Mouse (Mus musculus): ENCODE measurements around the gene Eif4a1. TPM values are rescaled to one million over a fixed set of nuclear protein-coding genes. Genes with fewer than 3 reads are reported as not detected.
"Not testable (repeated sequence)": the region's sequence is repeated elsewhere in the genome, so short reads cannot be mapped to it uniquely, and the experiment has no call there.

Gene Eif4a1
- total RNA-seq, 2 experiments from 2014 or later: 409 to 418 TPM

DNA sequence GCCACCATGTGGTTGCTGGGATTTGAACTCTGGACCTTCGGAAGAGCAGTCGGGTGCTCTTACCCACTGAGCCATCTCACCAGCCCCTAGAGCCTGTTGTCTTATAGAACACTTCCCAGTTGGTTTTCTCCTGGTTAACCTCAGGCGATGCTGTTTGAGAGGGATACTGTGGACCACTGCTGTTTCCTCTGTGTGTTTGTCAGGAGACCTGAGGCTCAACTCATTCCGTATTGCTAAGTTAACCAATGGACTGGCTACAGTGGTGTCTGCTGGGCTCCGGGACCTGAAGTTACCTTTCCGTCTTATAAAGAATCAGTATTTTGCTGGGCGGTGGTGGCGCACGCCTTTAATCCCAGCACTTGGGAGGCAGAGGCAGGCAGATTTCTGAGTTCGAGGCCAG, 30.7 kb upstream of the Eif4a1 start:
- DNase-seq (ENCODE audit: low spot score in 2 of 2): not testable (repeated sequence)

DNA sequence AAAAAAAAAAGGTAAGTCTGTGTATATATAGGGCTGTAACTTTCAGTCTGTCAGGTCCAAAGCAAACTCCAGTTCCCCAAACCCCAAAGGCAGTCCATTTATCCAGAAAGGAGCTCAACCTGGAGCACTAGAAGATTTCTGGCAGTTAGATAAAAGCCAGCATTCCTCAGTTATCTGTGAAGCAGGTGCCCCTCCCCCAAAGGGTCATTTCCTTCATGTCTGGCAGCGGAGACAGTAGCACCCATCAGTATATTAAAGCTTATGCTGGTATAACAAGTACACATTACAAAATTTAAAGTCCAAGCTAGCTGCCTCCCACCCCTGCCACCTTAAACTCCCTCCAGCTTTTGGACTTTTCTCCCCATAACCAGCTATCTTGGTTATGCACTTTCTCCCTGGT, 27.4 kb upstream of the Eif4a1 start:
- no peak for DNase-seq (ENCODE audit: low spot score in 2 of 2)

DNA sequence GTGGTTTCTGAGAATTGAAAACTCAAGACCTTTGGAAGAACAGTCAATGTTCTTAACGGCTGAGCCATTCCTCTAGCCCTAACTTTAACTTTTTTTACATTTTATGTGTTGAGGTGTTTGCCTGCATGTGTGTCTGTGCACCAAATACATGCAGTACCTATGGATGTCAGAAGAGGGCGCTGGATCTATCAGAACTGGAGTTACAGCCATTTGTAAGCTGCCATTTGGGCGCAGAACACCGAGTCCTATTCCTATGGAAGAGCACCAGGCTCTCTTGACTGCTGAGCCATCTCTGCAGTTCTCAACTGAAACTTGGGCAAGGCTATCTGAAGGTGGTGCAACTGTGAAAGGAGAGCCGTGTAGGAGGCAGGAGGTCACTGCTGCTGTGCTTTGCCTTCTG, 26.4 kb upstream of the Eif4a1 start:
- no peak for DNase-seq (ENCODE audit: low spot score in 2 of 2)

DNA sequence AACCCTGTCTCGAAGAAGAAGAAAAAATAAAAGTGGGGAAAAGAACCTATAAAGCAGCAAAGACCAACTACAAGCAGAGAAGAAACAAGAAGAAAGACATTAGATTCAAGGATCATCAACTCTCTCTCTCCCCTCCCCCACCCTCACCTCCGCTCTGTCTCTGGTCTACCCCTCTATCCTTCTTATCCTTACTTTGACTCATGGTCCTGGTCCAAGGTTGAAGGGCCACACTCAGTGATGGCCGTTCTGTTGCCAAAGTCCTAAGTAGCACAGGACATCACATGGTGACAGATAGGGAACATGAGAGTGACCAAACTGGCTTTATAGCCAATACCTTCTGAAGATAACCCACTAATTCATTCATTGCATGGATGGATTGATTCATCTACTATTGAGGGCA, 25.2 kb upstream of the Eif4a1 start:
- DNase-seq (ENCODE audit: low spot score in 2 of 2): no peak

DNA sequence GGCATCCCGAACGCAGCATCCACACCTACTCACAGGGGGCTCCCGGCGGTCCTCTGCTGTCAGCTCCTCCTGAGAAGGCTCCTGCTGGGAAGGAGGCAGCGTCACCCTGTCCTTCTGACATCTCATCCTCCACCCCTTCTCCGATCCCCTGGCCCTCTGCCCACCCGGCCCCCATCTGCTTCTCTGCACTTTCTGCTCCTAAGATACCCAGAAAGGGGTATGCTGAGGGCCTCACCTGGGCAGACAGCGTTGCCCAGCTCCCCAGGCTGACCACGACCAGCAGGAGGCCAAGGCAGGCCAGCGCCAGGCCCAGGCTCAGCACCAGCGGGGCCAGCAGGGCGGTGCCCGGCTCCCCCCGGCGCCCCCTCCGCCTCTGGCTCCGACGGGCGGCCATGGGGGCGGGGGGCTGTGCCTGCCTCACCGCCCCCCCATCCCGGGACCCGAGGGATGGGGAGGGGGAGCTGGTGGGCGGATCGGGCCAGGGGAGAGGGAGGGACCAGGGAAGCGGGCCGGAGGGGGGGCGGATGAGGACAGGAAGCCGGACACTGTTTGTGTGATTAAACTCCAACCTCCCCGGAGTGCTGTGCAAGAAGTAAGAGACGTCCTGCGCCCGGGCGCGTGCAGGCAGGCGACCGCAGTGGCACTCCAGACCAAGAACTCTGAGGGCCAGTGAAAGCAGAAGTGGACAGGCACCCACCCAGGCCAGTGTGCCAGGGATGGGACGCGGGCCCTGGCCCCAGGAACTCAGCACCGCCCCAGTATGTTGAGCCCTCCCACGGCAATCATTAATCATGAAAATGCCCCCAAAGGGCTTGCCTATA, 23.3 kb upstream of the Eif4a1 start, which contains the start of the genes Tnfsf12 and Tnfsfm13:
Gene Tnfsf12, minus strand, starts transcription at position 489 of the 821 bp plus-strand sequence.
Gene Tnfsfm13, minus strand, starts transcription at position 738 of the 821 bp plus-strand sequence.
- DNase-seq (ENCODE audit: low spot score in 2 of 2): no peak

DNA sequence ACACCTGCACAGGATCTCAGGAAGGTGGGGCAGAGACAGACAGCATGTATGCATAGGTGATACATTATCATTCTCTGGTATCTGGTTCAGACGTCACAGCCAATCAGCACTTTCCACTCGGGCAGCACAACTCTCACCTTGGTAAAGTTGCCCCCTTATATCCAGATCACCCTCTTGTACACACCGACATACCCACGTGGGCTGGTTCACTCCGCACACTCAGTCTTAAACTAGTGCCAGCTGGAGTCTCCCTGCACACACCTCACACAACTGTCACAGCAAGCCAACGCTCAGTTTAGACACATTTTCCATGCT, 22.8 kb upstream of the Eif4a1 start:
- no peak for DNase-seq (ENCODE audit: low spot score in 2 of 2)

DNA sequence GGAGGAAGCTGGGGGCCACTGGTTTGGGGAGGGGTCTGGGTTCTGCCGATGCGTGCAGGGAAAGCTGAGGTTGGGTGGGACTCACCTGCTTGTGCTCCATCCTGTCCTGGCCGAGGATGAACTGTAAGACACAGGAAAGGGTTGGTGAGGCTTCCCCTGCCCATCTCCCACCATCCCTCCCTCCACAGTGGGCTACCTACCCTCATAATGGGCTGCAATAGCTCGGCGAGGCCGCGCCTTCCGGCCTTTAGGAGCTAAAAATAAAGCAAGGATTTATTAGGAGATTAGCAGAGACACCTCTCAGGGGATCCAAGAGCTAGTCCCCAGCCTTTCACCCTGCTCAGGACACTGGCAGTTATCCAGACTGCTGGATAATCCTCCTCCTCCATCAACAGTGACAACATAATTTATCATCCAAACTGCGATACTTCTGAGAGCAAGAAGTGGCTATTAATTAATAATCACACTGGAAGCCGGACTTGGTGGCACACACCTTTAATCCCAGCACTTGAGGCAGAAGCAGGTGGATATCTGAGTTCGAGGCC, 21.3 kb upstream of the Eif4a1 start:
- no peak for DNase-seq (ENCODE audit: low spot score in 2 of 2)

DNA sequence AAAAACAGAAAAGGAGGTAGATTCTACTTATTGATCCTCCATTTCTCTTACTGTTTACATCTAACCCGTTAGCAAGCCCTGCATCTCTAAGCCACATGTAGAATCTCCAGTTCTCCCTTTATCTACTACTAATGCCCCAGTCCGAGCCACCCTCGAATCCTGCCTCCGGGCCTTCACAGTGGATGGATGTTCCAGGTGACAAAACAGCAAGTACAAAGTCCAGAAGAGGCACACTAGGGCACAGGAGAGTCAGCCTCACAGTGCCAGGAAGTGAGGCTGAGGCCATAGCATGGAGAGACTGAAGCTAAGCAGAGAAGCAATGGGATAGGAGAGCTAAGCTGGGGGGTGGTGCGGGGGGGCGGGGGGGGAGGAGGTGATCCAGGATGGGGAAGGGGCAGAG, 20.6 kb upstream of the Eif4a1 start:
- no peak for DNase-seq (ENCODE audit: low spot score in 2 of 2)

DNA sequence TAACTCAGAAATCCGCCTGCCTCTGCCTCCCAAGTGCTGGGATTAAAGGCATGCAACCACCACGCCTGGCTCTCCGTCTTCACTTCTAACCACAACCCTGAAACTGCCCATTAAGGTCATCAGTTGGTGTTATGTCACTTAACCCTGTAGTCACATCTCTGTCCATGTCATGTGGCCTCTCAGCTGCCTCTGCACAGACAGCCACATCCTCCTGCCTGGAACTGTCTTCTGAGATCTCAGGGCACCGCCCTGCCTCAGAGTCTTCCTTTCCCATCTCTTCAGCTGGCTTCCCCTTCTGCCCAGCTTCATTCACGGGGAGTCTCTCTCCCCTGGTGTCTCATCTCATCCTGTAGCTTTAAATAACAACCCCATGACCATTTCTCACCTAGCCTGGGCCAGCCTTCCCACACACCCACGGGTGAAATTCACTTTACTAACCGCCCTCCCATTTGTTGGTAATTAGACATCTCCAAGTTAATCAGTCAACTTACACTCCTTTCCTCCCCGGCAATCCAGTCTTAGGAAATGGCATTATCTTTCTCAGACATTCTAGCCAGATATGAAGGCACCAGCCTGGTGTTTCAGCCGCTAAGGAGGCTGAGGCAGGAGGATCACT, 20.1 kb upstream of the Eif4a1 start:
- no peak for DNase-seq (ENCODE audit: low spot score in 2 of 2)

DNA sequence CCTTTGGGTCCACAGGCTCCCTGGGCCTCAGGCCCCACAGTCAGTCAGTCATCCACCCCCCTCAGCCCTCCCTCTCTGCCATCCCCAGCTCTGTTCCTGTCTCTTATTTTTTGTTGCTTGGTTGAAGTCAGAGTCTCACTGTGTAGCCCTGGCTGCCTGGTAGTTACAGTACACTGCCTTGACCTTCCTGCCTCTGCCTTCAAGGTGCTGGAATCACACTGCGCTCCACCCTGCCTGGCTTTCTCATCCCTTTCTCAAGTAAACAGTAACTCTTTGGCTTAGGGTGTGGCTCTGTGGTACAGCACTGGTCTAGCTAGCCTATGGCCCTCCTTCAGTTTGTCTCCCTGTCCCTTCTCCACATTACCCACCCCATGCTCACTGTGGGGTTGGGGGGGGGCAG, 17.7 kb upstream of the Eif4a1 start:
- DNase-seq (ENCODE audit: low spot score in 2 of 2): no peak

DNA sequence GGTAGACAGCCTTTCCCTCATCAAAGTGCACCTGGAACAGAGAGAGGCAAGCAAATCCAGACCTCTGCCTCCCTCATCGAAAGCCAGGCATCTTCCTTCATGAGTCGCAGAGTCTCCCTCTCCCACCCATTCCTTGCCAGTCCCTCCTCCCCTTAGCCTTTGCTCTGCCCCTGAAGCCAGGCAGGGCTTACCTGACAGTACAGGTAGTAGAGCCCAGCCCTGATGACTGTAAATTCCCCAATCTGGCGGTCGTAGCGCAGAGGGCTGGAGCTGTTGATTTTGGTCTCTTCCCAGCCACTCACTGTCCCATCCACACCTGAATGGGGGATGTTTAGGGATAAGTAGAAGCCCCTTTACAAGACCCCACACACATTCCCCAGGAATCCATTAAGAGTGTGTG, 14.8 kb upstream of the Eif4a1 start:
- no peak for DNase-seq (ENCODE audit: low spot score in 2 of 2)

DNA sequence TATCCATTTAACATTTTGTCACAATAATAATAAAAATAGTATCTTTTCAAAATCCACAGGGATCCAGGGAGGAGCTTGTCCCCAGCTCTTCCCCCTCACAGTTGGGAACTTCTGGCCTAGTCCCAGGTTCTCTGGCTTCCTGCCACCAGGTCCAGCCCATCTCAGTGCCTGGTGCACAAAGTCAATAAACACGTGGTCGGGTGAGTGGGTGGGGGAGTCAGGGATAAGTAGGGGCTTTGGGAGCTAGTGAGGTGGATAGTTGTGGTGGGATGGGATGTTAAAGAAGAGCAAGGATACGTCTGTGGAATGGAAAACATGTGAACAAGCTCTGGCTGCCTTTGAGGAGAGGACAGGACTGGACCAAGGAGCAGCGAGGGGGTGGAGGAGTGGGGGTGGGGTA, 14.2 kb upstream of the Eif4a1 start:
- no peak for DNase-seq (ENCODE audit: low spot score in 2 of 2)

DNA sequence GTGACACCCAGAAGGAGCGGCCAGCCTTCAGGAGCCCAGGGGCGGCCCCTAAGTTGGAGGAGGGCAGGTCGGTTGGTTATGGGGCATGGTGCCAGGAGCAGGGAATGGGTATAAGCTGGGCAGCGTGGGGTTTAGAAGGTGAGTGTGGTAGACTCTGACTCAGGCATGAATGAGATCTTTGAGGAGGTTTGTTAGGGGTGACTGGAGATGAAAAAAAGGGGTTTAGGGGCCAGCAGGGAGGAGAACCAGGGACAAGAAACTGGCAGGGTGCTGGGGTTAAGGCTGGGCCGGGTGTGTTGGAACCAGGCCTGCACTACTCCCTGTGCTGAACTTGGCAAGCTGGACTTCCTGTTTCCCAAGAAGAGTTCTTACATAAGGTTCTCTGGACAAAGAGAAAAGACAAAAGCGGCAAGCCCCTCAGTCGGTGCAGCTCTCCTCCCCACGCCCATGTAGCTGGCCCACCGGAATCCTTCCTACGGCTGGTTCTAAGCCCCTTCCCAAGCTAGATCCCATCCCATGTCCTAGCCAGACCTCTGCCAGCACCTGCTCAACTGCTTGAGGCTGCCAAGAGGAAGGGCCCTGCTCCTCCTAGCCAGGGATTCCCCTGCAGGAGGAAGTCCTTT, 13.4 kb upstream of the Eif4a1 start, which contains the start of gene Tnfsf13:
Gene Tnfsf13, minus strand, starts transcription at position 259 of the 623 bp plus-strand sequence.
- peak in 1 of 2 experiments; percentile 77 for DNase-seq (ENCODE audit: low spot score in 2 of 2)

DNA sequence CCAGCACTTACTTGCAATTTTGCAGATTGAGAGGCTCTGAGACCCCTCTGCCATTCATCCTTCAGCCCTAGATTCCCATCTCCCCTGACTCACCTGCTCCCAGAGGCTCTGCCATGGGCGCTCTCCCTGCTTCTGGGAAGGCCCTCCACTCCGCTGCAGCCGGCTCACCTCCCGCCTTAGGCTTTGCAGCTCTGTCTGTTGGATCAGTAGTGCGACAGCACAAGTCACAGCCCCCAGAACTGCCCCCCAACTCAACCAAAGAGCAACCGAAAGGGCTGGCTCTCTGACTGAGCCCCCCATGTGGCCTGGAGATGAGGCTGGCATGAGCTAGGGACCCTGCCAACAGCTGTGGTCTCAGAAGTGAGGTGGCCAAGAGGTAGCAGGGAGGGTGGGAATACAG, 12.7 kb upstream of the Eif4a1 start:
- DNase-seq (ENCODE audit: low spot score in 2 of 2): no peak

DNA sequence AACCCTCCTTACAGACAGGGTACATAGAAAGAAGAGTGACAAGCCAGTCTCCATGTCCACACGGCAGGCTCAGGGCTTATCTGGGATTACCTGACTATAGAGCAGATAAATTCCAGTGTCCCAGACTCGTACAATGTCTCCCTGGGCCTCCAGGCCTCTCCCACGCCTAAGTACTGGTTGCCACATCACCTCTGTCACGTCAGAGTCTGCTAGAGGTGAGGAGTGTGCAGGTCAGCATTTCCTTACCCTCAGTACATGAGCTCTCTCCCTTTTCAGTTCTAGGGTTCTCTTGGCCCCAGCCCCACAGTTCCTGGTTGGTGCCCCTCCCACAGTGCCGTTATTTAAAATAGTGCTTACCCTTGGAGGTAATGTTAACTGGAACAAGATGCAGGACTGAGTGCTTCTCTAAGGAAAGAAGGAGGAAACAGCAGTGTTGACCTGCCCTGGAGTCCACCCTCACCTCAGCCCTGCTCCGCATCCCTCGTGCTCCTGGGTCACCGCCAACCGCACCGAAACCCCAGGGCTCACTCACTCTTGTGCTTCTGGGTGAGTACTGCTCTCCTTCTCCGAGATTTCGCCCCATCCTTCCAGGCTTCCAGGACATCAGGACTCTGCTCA, 12.0 kb upstream of the Eif4a1 start:
- DNase-seq (ENCODE audit: low spot score in 2 of 2): no peak

DNA sequence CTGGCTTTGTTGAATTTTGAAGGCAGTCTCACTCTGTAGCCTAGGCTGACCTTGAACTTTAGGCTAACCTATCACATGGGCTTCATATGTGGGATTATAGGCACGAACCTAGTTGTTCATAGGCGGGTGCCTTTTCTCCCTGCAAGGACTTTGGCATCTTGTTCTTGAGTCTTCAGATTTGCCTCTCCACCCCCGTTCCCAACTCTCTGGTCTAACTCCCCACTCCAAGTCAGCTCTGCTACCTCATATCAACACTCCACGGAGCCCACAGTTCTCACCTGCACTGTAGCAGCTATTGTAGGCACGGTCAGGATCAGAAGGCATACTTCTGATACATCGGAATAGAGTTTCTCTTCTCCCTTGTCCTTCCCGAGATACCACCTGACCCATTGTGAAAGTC, 11.4 kb upstream of the Eif4a1 start:
- no peak for DNase-seq (ENCODE audit: low spot score in 2 of 2)

DNA sequence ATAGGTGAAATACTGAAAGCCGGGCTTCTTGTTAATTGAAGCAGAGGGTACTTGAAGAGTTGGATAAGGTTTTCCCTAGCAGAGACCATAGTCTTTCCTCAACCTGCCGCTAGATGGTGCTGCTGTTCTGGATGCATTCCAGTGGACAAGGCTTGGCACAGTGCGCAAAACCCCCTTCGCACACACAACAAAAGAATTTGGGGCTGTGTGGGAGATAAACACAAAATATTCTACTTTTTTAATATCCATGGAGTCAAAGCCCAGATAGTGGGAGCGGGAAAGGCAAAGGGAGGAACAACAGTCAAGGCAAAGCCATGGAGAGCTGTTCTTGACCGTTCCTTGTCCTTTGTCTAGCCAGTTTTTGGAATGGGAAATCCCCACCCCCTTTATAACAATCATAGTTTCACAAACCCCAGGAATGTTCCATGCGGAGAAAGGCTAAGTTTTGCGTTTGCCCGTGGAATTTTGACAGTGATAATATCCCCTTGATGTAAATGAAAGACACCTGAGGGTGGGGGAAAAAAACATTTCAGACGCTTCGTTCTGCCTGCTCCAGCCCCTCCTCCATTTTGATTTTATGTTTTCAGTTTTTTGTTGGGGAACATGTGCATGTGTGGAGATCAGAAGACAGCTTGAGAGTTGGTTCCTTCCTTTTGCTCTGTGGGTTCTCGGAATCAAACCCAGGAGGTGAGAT, 10.8 kb upstream of the Eif4a1 start:
- DNase-seq (ENCODE audit: low spot score in 2 of 2): peak; percentile 92 to 94

DNA sequence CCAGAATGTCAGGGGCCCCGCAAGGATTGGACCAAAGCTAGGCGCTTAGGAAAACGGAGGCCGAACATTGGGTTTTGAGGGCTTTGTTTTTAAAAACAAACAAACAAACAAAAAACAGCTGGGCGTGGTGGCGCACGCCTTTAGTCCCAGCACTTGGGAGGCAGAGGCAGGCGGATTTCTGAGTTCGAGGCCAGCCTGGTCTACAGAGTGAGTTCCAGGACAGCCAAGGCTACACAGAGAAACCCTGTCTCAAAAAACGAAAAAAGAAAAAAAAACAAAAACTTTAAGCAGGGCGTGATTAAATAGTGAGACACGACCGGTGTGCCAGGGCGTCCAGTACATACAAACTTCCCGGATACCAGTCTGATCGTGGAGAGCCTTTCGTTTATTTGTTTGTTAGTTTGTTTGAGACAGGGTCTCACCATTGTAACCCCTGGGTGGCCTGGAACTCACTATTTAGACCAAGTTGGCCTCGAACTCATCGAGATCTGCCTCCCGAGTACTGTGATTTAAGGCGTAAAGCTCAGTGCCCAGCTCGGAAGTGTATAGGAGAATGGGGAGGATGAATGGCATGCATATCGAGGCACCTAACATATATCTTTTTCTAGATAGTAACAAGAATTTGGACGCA, 10.1 kb upstream of the Eif4a1 start:
- no peak for DNase-seq (ENCODE audit: low spot score in 2 of 2)

DNA sequence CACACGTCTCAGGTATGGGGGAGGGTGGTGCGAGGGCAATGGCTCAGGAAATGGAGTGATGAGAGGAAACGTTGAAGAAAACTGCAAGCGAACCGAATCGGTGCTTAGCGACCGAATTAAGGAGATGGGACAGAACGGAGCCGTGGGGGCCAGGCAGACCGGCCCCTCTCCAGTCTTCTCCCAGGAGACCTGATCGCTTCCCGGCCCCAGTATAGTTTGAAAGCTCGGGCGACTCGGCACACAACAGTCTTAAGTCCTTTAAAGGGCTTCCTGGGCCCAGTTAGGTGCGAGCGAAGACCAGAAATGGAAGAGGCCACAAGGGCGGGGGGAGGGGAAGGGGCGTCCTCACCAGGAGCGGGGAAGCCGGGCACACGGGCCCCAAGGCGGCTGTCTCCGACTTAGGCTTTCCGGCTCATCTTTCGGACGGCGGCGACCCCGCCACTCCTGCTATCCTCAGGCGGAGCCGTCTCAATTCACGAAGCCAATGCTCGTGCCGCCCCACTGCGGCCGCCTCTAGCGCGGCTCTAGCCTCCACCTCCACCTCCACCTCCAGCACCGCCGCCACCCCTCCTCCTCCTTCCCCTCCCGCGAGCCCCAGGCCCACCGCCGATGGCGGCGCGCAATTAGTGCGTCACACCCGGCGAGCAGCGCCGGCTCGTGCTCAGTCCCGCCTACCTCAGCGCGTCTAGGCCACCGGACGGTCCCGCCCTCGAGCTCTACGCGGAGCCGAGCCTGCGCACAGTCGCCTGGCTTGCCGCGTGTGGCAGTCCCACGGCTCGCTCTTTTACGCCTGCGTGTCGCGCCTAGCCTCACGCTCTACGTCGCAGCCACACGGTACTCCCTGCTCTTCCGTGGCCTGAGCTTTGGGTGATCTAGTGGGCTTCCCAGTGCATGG, 9.3 kb upstream of the Eif4a1 start, which contains the start of gene Senp3:
Gene Senp3, minus strand, starts transcription at position 771 of the 895 bp plus-strand sequence.
- DNase-seq (ENCODE audit: low spot score in 2 of 2): peak; percentile 95 to 98

Data from layer of hippocampus, postnatal 14 days (tissue).